In the genomic region with DNA sequence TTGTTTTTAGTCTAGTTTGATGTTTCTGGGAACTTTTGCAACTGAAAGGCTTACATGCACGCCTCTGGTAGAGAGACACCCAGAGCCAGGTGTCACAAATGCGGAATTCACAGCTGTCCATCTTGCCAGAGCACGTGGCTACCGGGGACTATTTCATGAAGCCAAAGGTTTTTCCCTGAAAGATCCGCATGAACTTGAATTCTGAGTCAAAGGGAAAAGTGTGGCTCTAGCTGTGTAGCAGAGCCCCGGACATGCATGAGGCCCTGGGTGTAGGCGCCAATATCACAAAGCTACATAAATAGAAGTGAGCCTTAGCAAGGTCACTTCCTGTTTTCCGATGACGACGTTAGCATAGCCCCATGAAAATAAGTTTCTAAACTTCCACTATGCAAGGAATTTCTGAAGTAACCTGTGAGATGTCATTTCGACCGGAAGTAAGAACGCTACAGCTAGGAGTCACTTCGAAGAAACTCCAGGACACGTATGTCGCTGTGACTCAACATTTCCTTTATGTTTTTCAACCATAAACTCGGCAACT, we compare ENCODE assay signal across 9 mouse cellular contexts. TPM values are rescaled to one million over a fixed set of nuclear protein-coding genes. Genes with fewer than 3 reads are reported as not detected.
DNase-seq lines count a peak whose midpoint lies in the region; ATAC-seq and TF ChIP-seq lines count a peak whose summit lies in the region.
"Had no signal": no experiment of that assay in that cellular context is flagged by ENCODE, and none has a peak within 500 bp of the region (broad histone marks: within the 10 kb centered on the region; RNA-seq: fewer than 3 reads in every experiment).

No protein-coding gene starts in this region.

- WGBS in heart, embryonic 14.5 days: 68% methylated on average over 17 of the region's 17 CpGs
- 76% methylated on average over 17 of the region's 17 CpGs for WGBS in heart, embryonic 10.5 days
- 89% methylated on average over 17 of the region's 17 CpGs for WGBS in midbrain, postnatal 0 days

- H3K36me3 ChIP-seq in heart, embryonic 14.5 days (ENCODE audit: control insufficient read depth, insufficient read depth, low read length): no peaks in the 10 kb centered on the region
- H3K36me3 ChIP-seq in heart, embryonic 10.5 days: no peaks in the 10 kb centered on the region
- H3K36me3 ChIP-seq in midbrain, postnatal 0 days (ENCODE audit: insufficient read depth, low read length): no peaks in the 10 kb centered on the region
- H3K36me3 ChIP-seq: heart, embryonic 15.5 days had no signal

- TF ChIP-seq CTCF in midbrain, postnatal 0 days (IDR thresholded peaks at IDR 0.05): no peak

- no peaks in the 10 kb centered on the region for H3K9me3 ChIP-seq in heart, embryonic 14.5 days (ENCODE audit: control insufficient read depth, low read length)
- no peaks in the 10 kb centered on the region for H3K9me3 ChIP-seq in heart, embryonic 10.5 days
- no peaks in the 10 kb centered on the region for H3K9me3 ChIP-seq in midbrain, postnatal 0 days (ENCODE audit: low read length)
- H3K9me3 ChIP-seq: heart, embryonic 15.5 days had no signal

- peaks cover 4 to 9% of the 10 kb centered on the region in 2 experiments; a peak in 1 of 4 replicates for H3K4me1 ChIP-seq in heart, embryonic 14.5 days (ENCODE audit: control insufficient read depth in 2 of 2, insufficient read depth in 2 of 2, low read length in 2 of 2)
- peaks cover 6% of the 10 kb centered on the region; the same call in 1 of the 2 replicates for H3K4me1 ChIP-seq in heart, embryonic 10.5 days
- H3K4me1 ChIP-seq in midbrain, postnatal 0 days (ENCODE audit: insufficient read depth, low read length): no peaks in the 10 kb centered on the region

- peak overlapping the region in 1 of 2 experiments; percentile 30; a peak in 1 of 4 replicates for H3K27ac ChIP-seq in heart, embryonic 14.5 days (replicated peaks in 1 of 2; ENCODE audit: control insufficient read depth in 1 of 2, insufficient read depth in 1 of 2, low read depth in 2 of 2, low read length in 2 of 2)
- H3K27ac ChIP-seq in heart, embryonic 10.5 days: no peak overlapping the region
- no peak overlapping the region for H3K27ac ChIP-seq in midbrain, postnatal 0 days (ENCODE audit: low read depth, low read length)
- H3K27ac ChIP-seq: heart, embryonic 15.5 days had no signal

- H3K4me3 ChIP-seq in heart, embryonic 14.5 days (ENCODE audit: control insufficient read depth in 1 of 2, insufficient read depth in 1 of 2, low read depth in 1 of 2, low read length in 2 of 2): no peak overlapping the region
- H3K4me3 ChIP-seq in heart, embryonic 10.5 days: no peak overlapping the region
- H3K4me3 ChIP-seq in midbrain, postnatal 0 days (ENCODE audit: low read depth, low read length): no peak overlapping the region
- H3K4me3 ChIP-seq: heart, embryonic 15.5 days had no signal

- H3K4me2 ChIP-seq in heart, embryonic 14.5 days (ENCODE audit: low read length): 0 out of 2 replicates have a peak overlapping the region, but pooled peaks have one; percentile 16
- H3K4me2 ChIP-seq in midbrain, postnatal 0 days (ENCODE audit: low read depth, low read length, poor library complexity, severe bottlenecking): no peak overlapping the region
- H3K4me2 ChIP-seq: heart, embryonic 15.5 days had no signal

- H3K9ac ChIP-seq in heart, embryonic 14.5 days (ENCODE audit: low read length): no peak overlapping the region
- no peak overlapping the region for H3K9ac ChIP-seq in midbrain, postnatal 0 days (replicated peaks; ENCODE audit: low read length, poor library complexity, severe bottlenecking)
- H3K9ac ChIP-seq: heart, embryonic 15.5 days had no signal

- ATAC-seq in heart, embryonic 14.5 days (ENCODE audit: insufficient number of reproducible peaks, insufficient read depth, low FRiP score, low read depth): no peak
- ATAC-seq in erythroid progenitor cell, adult 5-6 weeks (replicated peaks; ENCODE audit: low FRiP score, poor library complexity, severe bottlenecking): peak; percentile 50
- ATAC-seq in midbrain, postnatal 0 days (ENCODE audit: low FRiP score): no peak

- peaks cover 15% of the 10 kb centered on the region; the same call in 1 of the 2 replicates for H3K27me3 ChIP-seq in heart, embryonic 14.5 days (ENCODE audit: control insufficient read depth, insufficient read depth, low read length)
- H3K27me3 ChIP-seq in heart, embryonic 10.5 days (ENCODE audit: insufficient read depth, poor library complexity, severe bottlenecking): peaks cover 10% of the 10 kb centered on the region
- no peaks in the 10 kb centered on the region for H3K27me3 ChIP-seq in midbrain, postnatal 0 days (ENCODE audit: insufficient read depth, low read length)

- DNase-seq in heart, embryonic 10.5 days (ENCODE audit: low spot score): no peak
- peak; percentile 63 for DNase-seq in lung, postnatal 36 days
- peak; percentile 69 for DNase-seq in thymus, postnatal 0 days (ENCODE audit: low spot score)
- DNase-seq in midbrain, postnatal 0 days (ENCODE audit: low spot score): no peak
- no peak for DNase-seq in MN1 (ENCODE audit: low spot score)
- DNase-seq in kidney, adult 9 months: no peak

RNA-seq across cellular contexts. Expression of a gene that starts 19.5 kb away (rescaled TPM):
- 73.3 and 79.2 TPM in 2 replicates for polyA plus RNA-seq in heart, embryonic 14.5 days (2014; fragmentation: Nextera tagmentation; extraction: Ambion mirVana)
- 72.3 and 79.3 TPM in 2 replicates for polyA plus RNA-seq in heart, embryonic 10.5 days (2016; fragmentation: Nextera tagmentation; extraction: Ambion mirVana)
- 33.5 and 37.3 TPM in 2 replicates for total RNA-seq in erythroid progenitor cell, adult 5-6 weeks (2015; ENCODE audit: low replicate concordance)
- total RNA-seq in erythroid progenitor cell, adult 5-6 weeks (2017; ENCODE audit: low replicate concordance): 29.4 and 48.0 TPM in 2 replicates
- polyA plus RNA-seq in thymus, postnatal 0 days (2015; fragmentation: Nextera tagmentation; extraction: Ambion mirVana): 63.8 and 67.8 TPM in 2 replicates
- total RNA-seq in midbrain, postnatal 0 days (2014; rRNA removed): 28.6 and 31.4 TPM in 2 replicates
- 41.8 and 42.6 TPM in 2 replicates for polyA plus RNA-seq in midbrain, postnatal 0 days (2015; fragmentation: Nextera tagmentation; extraction: Ambion mirVana)

RNA-seq across cellular contexts. Expression of a gene that starts 21.2 kb away (rescaled TPM):
- polyA plus RNA-seq in heart, embryonic 14.5 days (2014; fragmentation: Nextera tagmentation; extraction: Ambion mirVana): 6.8 and 8.2 TPM in 2 replicates
- 3.7 and 4.1 TPM in 2 replicates for polyA plus RNA-seq in heart, embryonic 10.5 days (2016; fragmentation: Nextera tagmentation; extraction: Ambion mirVana)
- 532 and 556 TPM in 2 replicates for total RNA-seq in erythroid progenitor cell, adult 5-6 weeks (2015; ENCODE audit: low replicate concordance)
- 147 and 262 TPM in 2 replicates for total RNA-seq in erythroid progenitor cell, adult 5-6 weeks (2017; ENCODE audit: low replicate concordance)
- polyA plus RNA-seq in thymus, postnatal 0 days (2015; fragmentation: Nextera tagmentation; extraction: Ambion mirVana): 306 and 319 TPM in 2 replicates
- total RNA-seq in midbrain, postnatal 0 days (2014; rRNA removed): 15.5 and 16.2 TPM in 2 replicates
- polyA plus RNA-seq in midbrain, postnatal 0 days (2015; fragmentation: Nextera tagmentation; extraction: Ambion mirVana): 19.3 and 23.5 TPM in 2 replicates

RNA-seq across cellular contexts. Expression of a gene that starts 56.5 kb away (rescaled TPM):
- polyA plus RNA-seq in heart, embryonic 14.5 days (2014; fragmentation: Nextera tagmentation; extraction: Ambion mirVana): 29.2 and 29.5 TPM in 2 replicates
- 32.8 and 36.0 TPM in 2 replicates for polyA plus RNA-seq in heart, embryonic 10.5 days (2016; fragmentation: Nextera tagmentation; extraction: Ambion mirVana)
- total RNA-seq in erythroid progenitor cell, adult 5-6 weeks (2015; ENCODE audit: low replicate concordance): 16.2 and 37.7 TPM in 2 replicates
- 2.5 and 9.5 TPM in 2 replicates for total RNA-seq in erythroid progenitor cell, adult 5-6 weeks (2017; ENCODE audit: low replicate concordance)
- polyA plus RNA-seq in thymus, postnatal 0 days (2015; fragmentation: Nextera tagmentation; extraction: Ambion mirVana): 20.7 and 21.6 TPM in 2 replicates
- total RNA-seq in midbrain, postnatal 0 days (2014; rRNA removed): 23.4 and 26.6 TPM in 2 replicates
- polyA plus RNA-seq in midbrain, postnatal 0 days (2015; fragmentation: Nextera tagmentation; extraction: Ambion mirVana): 15.5 and 16.1 TPM in 2 replicates

RNA-seq across cellular contexts. Expression of a gene that starts 56.8 kb away (rescaled TPM):
- polyA plus RNA-seq in heart, embryonic 14.5 days (2014; fragmentation: Nextera tagmentation; extraction: Ambion mirVana): 0.49 and 0.89 TPM in 2 replicates
- polyA plus RNA-seq in heart, embryonic 10.5 days (2016; fragmentation: Nextera tagmentation; extraction: Ambion mirVana): 0.76 and 0.95 TPM in 2 replicates
- not detected in 2 replicates for total RNA-seq in erythroid progenitor cell, adult 5-6 weeks (2015; ENCODE audit: low replicate concordance)
- not detected in 2 replicates for total RNA-seq in erythroid progenitor cell, adult 5-6 weeks (2017; ENCODE audit: low replicate concordance)
- 0.69 and 0.95 TPM in 2 replicates for polyA plus RNA-seq in thymus, postnatal 0 days (2015; fragmentation: Nextera tagmentation; extraction: Ambion mirVana)
- total RNA-seq in midbrain, postnatal 0 days (2014; rRNA removed): 1.7 and 2.7 TPM in 2 replicates
- 1.2 and 1.5 TPM in 2 replicates for polyA plus RNA-seq in midbrain, postnatal 0 days (2015; fragmentation: Nextera tagmentation; extraction: Ambion mirVana)

Comparison
In these comparisons a context has a peak if more than half of its experiments do, and no peak if none do; other contexts are left out.
1. DNase-seq: peak in lung, postnatal 36 days (single experiment) and thymus, postnatal 0 days (single experiment); none in heart, embryonic 10.5 days (single experiment), midbrain, postnatal 0 days (single experiment), MN1 (single experiment) and kidney, adult 9 months (single experiment).
2. RNA of a gene that starts 21.2 kb away (polyA plus RNA-seq): 306 to 319 TPM in thymus, postnatal 0 days; 19.3 to 23.5 TPM in midbrain, postnatal 0 days, 6.8 to 8.2 TPM in heart, embryonic 14.5 days and 3.7 to 4.1 TPM in heart, embryonic 10.5 days; every median in the first group is over 10 times any median in the second.